Mouse (Mus musculus) G1E (cell line): Measurements from ENCODE around the gene Kcnq2.

ENCODE experiments used
- CTCF ChIP-seq: IDR thresholded peaks from 2 replicates; pipeline ENCODE4 v1.5.1; 2012; ENCODE audit warnings: low read depth, low read length, inconsistent platforms, mixed read lengths
- GATA1 ChIP-seq: IDR thresholded peaks from 2 replicates; pipeline ENCODE4 v1.6.1; 2012; ENCODE audit warnings: borderline replicate concordance, low read length, inconsistent platforms, mixed read lengths
- TAL1 ChIP-seq: conservative IDR thresholded peaks from 2 replicates; pipeline ENCODE4 v1.6.1; 2012; ENCODE audit warnings: low read depth, low read length, inconsistent platforms, mixed read lengths

DNA sequence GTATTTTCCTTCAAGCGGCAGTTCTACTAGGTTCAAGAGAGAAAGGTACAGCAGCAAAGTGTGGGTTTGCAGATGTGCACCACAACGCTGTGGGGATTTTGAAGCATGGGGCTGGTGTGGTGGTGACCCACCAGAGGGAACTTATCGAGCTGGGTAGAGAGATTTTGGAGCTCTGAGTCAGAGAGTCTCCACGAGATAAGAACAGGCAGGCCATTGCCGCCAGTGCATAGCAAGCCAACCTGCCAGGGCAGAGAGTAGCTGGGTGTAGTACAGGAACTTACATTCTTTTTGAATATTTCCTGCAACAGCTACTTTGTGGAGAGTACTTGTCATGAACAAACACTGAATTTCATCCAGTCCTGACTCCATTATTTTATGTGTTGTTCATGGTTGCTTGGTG is 43.4 kb upstream of the Kcnq2 start:
- TF ChIP-seq TAL1: no peak
- no peak for TF ChIP-seq CTCF
- no peak for TF ChIP-seq GATA1
